23 mouse cellular contexts compared by ENCODE assay signal in the genomic region with DNA sequence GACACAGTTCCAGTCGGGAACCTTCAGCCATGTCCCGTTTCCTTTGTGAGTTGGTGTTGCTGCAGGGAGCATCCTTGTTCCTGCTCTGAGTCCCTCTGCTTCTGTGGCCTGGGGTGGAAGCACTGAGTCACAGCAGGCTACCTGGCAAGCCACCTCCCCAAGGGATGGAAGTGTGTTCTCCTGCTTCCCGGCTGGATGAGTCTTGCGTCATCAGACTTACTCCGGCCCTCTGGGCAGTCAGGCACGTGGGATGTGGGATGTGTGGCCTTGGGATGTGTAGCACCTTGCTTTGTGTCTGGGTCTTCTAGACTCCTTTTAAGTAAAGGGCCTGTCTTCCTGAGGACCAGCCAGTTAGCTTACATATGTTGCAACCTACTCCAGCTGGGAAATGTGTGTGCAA. TPM values are rescaled to one million over a fixed set of nuclear protein-coding genes. Genes with fewer than 3 reads are reported as not detected.
A peak's percentile ranks its signal among the peaks of the same experiment; 100 is the strongest.
DNase-seq lines count a peak whose midpoint lies in the region; ATAC-seq and TF ChIP-seq lines count a peak whose summit lies in the region.
"Had no signal": no experiment of that assay in that cellular context is flagged by ENCODE, and none has a peak within 500 bp of the region (broad histone marks: within the 10 kb centered on the region; RNA-seq: fewer than 3 reads in every experiment).

No protein-coding gene starts in this region.

- 0 out of 2 replicates have a peak, but pooled peaks cover 3% of the 10 kb centered on the region for H3K27me3 ChIP-seq in liver, embryonic 13.5 days
- no peaks in the 10 kb centered on the region; the same call in 1 of the 2 replicates for H3K27me3 ChIP-seq in liver, embryonic 11.5 days (replicated peaks; ENCODE audit: control insufficient read depth, insufficient read depth, low read length)
- no peaks in the 10 kb centered on the region for H3K27me3 ChIP-seq in E14TG2a.4 (ENCODE audit: insufficient read depth, low read length)
- no peaks in the 10 kb centered on the region for H3K27me3 ChIP-seq in intestine, embryonic 16.5 days (replicated peaks; ENCODE audit: control insufficient read depth, insufficient read depth, low read length)
- H3K27me3 ChIP-seq: intestine, embryonic 15.5 days; neural tube, embryonic 12.5 days had no signal

- no peak overlapping the region for H3K9ac ChIP-seq in liver, embryonic 13.5 days
- no peak overlapping the region for H3K9ac ChIP-seq in liver, embryonic 11.5 days (ENCODE audit: low read depth, low read length)
- H3K9ac ChIP-seq in intestine, embryonic 16.5 days (ENCODE audit: low read depth, low read length), result no peak overlapping the region
- H3K9ac ChIP-seq: forebrain, embryonic 12.5 days; intestine, embryonic 15.5 days; liver, embryonic 15.5 days; neural tube, embryonic 12.5 days had no signal

- no peaks in the 10 kb centered on the region for H3K9me3 ChIP-seq in liver, embryonic 13.5 days (replicated peaks)
- no peaks in the 10 kb centered on the region for H3K9me3 ChIP-seq in liver, embryonic 11.5 days (ENCODE audit: control insufficient read depth, low read length)
- H3K9me3 ChIP-seq in E14TG2a.4 (ENCODE audit: low read length), result no peaks in the 10 kb centered on the region
- H3K9me3 ChIP-seq in intestine, embryonic 16.5 days (ENCODE audit: control insufficient read depth, low read length), result no peaks in the 10 kb centered on the region
- H3K9me3 ChIP-seq: forebrain, embryonic 12.5 days; intestine, embryonic 15.5 days; liver, embryonic 15.5 days; neural tube, embryonic 12.5 days had no signal

- H3K4me2 ChIP-seq in liver, embryonic 13.5 days, result no peak overlapping the region
- H3K4me2 ChIP-seq in liver, embryonic 11.5 days, result no peak overlapping the region
- H3K4me2 ChIP-seq in intestine, embryonic 16.5 days (ENCODE audit: low read depth, low read length), result no peak overlapping the region
- H3K4me2 ChIP-seq: forebrain, embryonic 12.5 days; heart, embryonic 11.5 days; intestine, embryonic 15.5 days; liver, embryonic 15.5 days; neural tube, embryonic 12.5 days had no signal

- TF ChIP-seq CTCF in E14TG2a.4 (conservative IDR thresholded peaks at IDR 0.05; ENCODE audit: low read length), result no peak
- no peak for TF ChIP-seq CTCF in bone marrow macrophage, adult 2 months (IDR thresholded peaks at IDR 0.05; ENCODE audit: low read depth, low read length)

- H3K4me1 ChIP-seq in liver, embryonic 13.5 days (replicated peaks), result peaks cover 51% of the 10 kb centered on the region
- peaks cover 46% of the 10 kb centered on the region for H3K4me1 ChIP-seq in liver, embryonic 11.5 days (replicated peaks; ENCODE audit: control insufficient read depth, insufficient read depth, low read length)
- H3K4me1 ChIP-seq in E14TG2a.4 (replicated peaks; ENCODE audit: low read depth, low read length), result peaks cover 99% of the 10 kb centered on the region
- peaks cover 67% of the 10 kb centered on the region for H3K4me1 ChIP-seq in bone marrow macrophage, adult 2 months (ENCODE audit: control insufficient read depth, insufficient read depth, low read length)
- H3K4me1 ChIP-seq in intestine, embryonic 16.5 days (ENCODE audit: control insufficient read depth, insufficient read depth, low read length), result peaks cover 36% of the 10 kb centered on the region

- TF ChIP-seq POLR2A in bone marrow macrophage, adult 2 months (IDR thresholded peaks at IDR 0.05; ENCODE audit: borderline replicate concordance, low read depth, low read length), result no peak

- peak; percentile 38 to 47 for DNase-seq in cerebellum, postnatal 10 days
- DNase-seq in liver, embryonic 13.5 days, result no peak
- DNase-seq in liver, embryonic 11.5 days (ENCODE audit: low spot score), result no peak
- no peak for DNase-seq in urinary bladder, adult 2 months (ENCODE audit: low spot score)
- DNase-seq: adrenal gland, postnatal 10 days; cerebellum, adult 9-11 months; embryo, embryonic 11 days; gastrocnemius, postnatal 36 days; heart, postnatal 14 days; lung, postnatal 14 days had no signal

- H3K36me3 ChIP-seq in liver, embryonic 13.5 days, result no peaks in the 10 kb centered on the region
- no peaks in the 10 kb centered on the region for H3K36me3 ChIP-seq in liver, embryonic 11.5 days (ENCODE audit: control insufficient read depth, insufficient read depth, low read length)
- peaks cover 4% of the 10 kb centered on the region; the same call in 1 of the 2 replicates for H3K36me3 ChIP-seq in E14TG2a.4 (ENCODE audit: insufficient read depth, low read length)
- no peaks in the 10 kb centered on the region for H3K36me3 ChIP-seq in intestine, embryonic 16.5 days (ENCODE audit: control insufficient read depth, insufficient read depth, low read length)
- H3K36me3 ChIP-seq: forebrain, embryonic 12.5 days; intestine, embryonic 15.5 days; liver, embryonic 15.5 days; neural tube, embryonic 12.5 days had no signal

- 65% methylated on average over 6 of the region's 6 CpGs for WGBS in liver, embryonic 13.5 days (ENCODE audit: insufficient replicate concordance)
- WGBS in liver, embryonic 11.5 days, result 74% methylated on average over 6 of the region's 6 CpGs
- 81% methylated on average over 6 of the region's 6 CpGs for WGBS in intestine, embryonic 16.5 days

- no peak overlapping the region for H3K4me3 ChIP-seq in liver, embryonic 13.5 days (replicated peaks)
- H3K4me3 ChIP-seq in liver, embryonic 11.5 days (ENCODE audit: low read depth, low read length), result no peak overlapping the region
- peak overlapping the region; percentile 73 for H3K4me3 ChIP-seq in E14TG2a.4 (replicated peaks; ENCODE audit: low read length)
- H3K4me3 ChIP-seq in bone marrow macrophage, adult 2 months (ENCODE audit: insufficient read depth, low read length), result no peak overlapping the region
- H3K4me3 ChIP-seq in intestine, embryonic 16.5 days (ENCODE audit: low read length), result no peak overlapping the region
- H3K4me3 ChIP-seq: forebrain, embryonic 12.5 days; intestine, embryonic 15.5 days; layer of hippocampus, adult 2 months; left cerebral cortex, adult 2 months; liver, embryonic 15.5 days; neural tube, embryonic 12.5 days had no signal

- ATAC-seq in cerebellum, adult (ENCODE audit: insufficient number of reproducible peaks, low FRiP score, low TSS enrichment), result no peak
- no peak for ATAC-seq in liver, embryonic 13.5 days (ENCODE audit: low read depth)
- no peak for ATAC-seq in liver, embryonic 11.5 days (replicated peaks; ENCODE audit: low FRiP score)
- ATAC-seq in intestine, embryonic 16.5 days, result no peak
- ATAC-seq: intestine, embryonic 15.5 days had no signal

- H3K27ac ChIP-seq in liver, embryonic 13.5 days, result peak overlapping the region; percentile 66
- H3K27ac ChIP-seq in liver, embryonic 11.5 days (ENCODE audit: low read depth, low read length), result no peak overlapping the region; the same call in 1 of the 2 replicates
- peak overlapping the region; percentile 99 for H3K27ac ChIP-seq in bone marrow macrophage, adult 2 months (ENCODE audit: insufficient read depth, low read depth, low read length)
- H3K27ac ChIP-seq in intestine, embryonic 16.5 days (ENCODE audit: low read length), result no peak overlapping the region
- H3K27ac ChIP-seq: forebrain, embryonic 12.5 days; left cerebral cortex, adult 2 months; neural tube, embryonic 12.5 days had no signal

RNA-seq across cellular contexts. Expression of gene Tha1, which starts 6.4 kb away (rescaled TPM):
- polyA plus RNA-seq in liver, embryonic 13.5 days (2015; fragmentation: Nextera tagmentation; extraction: Ambion mirVana), result 1.4 and 1.9 TPM in 2 replicates
- polyA plus RNA-seq in liver, embryonic 11.5 days (2014; fragmentation: Nextera tagmentation; extraction: Ambion mirVana), result 1.5 and 1.7 TPM in 2 replicates
- polyA plus RNA-seq in bone marrow macrophage, adult 2 months (2012; ENCODE audit: insufficient read depth, insufficient read length, missing spikeins), result 2.8 and 4.5 TPM in 2 replicates
- polyA plus RNA-seq in intestine, embryonic 16.5 days (2015; fragmentation: Nextera tagmentation; extraction: Ambion mirVana), result 12.2 and 13.7 TPM in 2 replicates
- 13.7 and 16.3 TPM in 2 replicates for polyA plus RNA-seq in urinary bladder, adult 2 months (2012; rRNA removed)

RNA-seq across cellular contexts. Expression of gene Tmem235, which starts 19.1 kb away (rescaled TPM):
- not detected in 2 replicates for polyA plus RNA-seq in liver, embryonic 13.5 days (2015; fragmentation: Nextera tagmentation; extraction: Ambion mirVana)
- polyA plus RNA-seq in liver, embryonic 11.5 days (2014; fragmentation: Nextera tagmentation; extraction: Ambion mirVana), result not detected in 2 replicates
- not detected in 2 replicates for polyA plus RNA-seq in bone marrow macrophage, adult 2 months (2012; ENCODE audit: insufficient read depth, insufficient read length, missing spikeins)
- 0.07 TPM in 1 of 2 replicates, not detected in the other for polyA plus RNA-seq in intestine, embryonic 16.5 days (2015; fragmentation: Nextera tagmentation; extraction: Ambion mirVana)
- not detected in 2 replicates for polyA plus RNA-seq in urinary bladder, adult 2 months (2012; rRNA removed)
- polyA plus RNA-seq: forebrain, embryonic 12.5 days; heart, embryonic 11.5 days; intestine, embryonic 15.5 days; kidney, embryonic 16.5 days; limb, embryonic 11.5 days; liver, embryonic 15.5 days; neural tube, embryonic 12.5 days had no signal

RNA-seq across cellular contexts. Expression of gene Birc5, which starts 30.6 kb away (rescaled TPM):
- polyA plus RNA-seq in liver, embryonic 13.5 days (2015; fragmentation: Nextera tagmentation; extraction: Ambion mirVana), result 407 and 437 TPM in 2 replicates
- 430 and 440 TPM in 2 replicates for polyA plus RNA-seq in liver, embryonic 11.5 days (2014; fragmentation: Nextera tagmentation; extraction: Ambion mirVana)
- polyA plus RNA-seq in bone marrow macrophage, adult 2 months (2012; ENCODE audit: insufficient read depth, insufficient read length, missing spikeins), result 97.3 and 103 TPM in 2 replicates
- polyA plus RNA-seq in intestine, embryonic 16.5 days (2015; fragmentation: Nextera tagmentation; extraction: Ambion mirVana), result 259 and 306 TPM in 2 replicates
- polyA plus RNA-seq in urinary bladder, adult 2 months (2012; rRNA removed), result 3.3 and 4.3 TPM in 2 replicates

RNA-seq across cellular contexts. Expression of gene Tk1, which starts 53.8 kb away (rescaled TPM):
- 150 TPM in 2 replicates for polyA plus RNA-seq in liver, embryonic 13.5 days (2015; fragmentation: Nextera tagmentation; extraction: Ambion mirVana)
- polyA plus RNA-seq in liver, embryonic 11.5 days (2014; fragmentation: Nextera tagmentation; extraction: Ambion mirVana), result 185 and 192 TPM in 2 replicates
- 56.8 and 70.1 TPM in 2 replicates for polyA plus RNA-seq in bone marrow macrophage, adult 2 months (2012; ENCODE audit: insufficient read depth, insufficient read length, missing spikeins)
- polyA plus RNA-seq in intestine, embryonic 16.5 days (2015; fragmentation: Nextera tagmentation; extraction: Ambion mirVana), result 119 and 147 TPM in 2 replicates
- polyA plus RNA-seq in urinary bladder, adult 2 months (2012; rRNA removed), result 6.5 and 8.8 TPM in 2 replicates

RNA-seq across cellular contexts. Expression of gene Afmid, which starts 54.0 kb away (rescaled TPM):
- polyA plus RNA-seq in liver, embryonic 13.5 days (2015; fragmentation: Nextera tagmentation; extraction: Ambion mirVana), result 7.8 and 8.8 TPM in 2 replicates
- 8.4 and 11.1 TPM in 2 replicates for polyA plus RNA-seq in liver, embryonic 11.5 days (2014; fragmentation: Nextera tagmentation; extraction: Ambion mirVana)
- polyA plus RNA-seq in bone marrow macrophage, adult 2 months (2012; ENCODE audit: insufficient read depth, insufficient read length, missing spikeins), result 3.5 and 9.9 TPM in 2 replicates
- polyA plus RNA-seq in intestine, embryonic 16.5 days (2015; fragmentation: Nextera tagmentation; extraction: Ambion mirVana), result 9.6 and 10.7 TPM in 2 replicates
- polyA plus RNA-seq in urinary bladder, adult 2 months (2012; rRNA removed), result 11.8 and 13.1 TPM in 2 replicates

Comparison
In these comparisons a context has a peak if more than half of its experiments do, and no peak if none do; other contexts are left out.
1. H3K27ac ChIP-seq: peak in liver, embryonic 13.5 days (single experiment) and bone marrow macrophage, adult 2 months (single experiment); none in liver, embryonic 11.5 days (single experiment) and intestine, embryonic 16.5 days (single experiment).
2. DNase-seq: peak in cerebellum, postnatal 10 days (2 of 2); none in liver, embryonic 13.5 days (single experiment), liver, embryonic 11.5 days (single experiment) and urinary bladder, adult 2 months (single experiment).
3. RNA of gene Birc5, which starts 30.6 kb away (polyA plus RNA-seq): 430 to 440 TPM in liver, embryonic 11.5 days, 407 to 437 TPM in liver, embryonic 13.5 days, 259 to 306 TPM in intestine, embryonic 16.5 days and 97.3 to 103 TPM in bone marrow macrophage, adult 2 months; 3.3 to 4.3 TPM in urinary bladder, adult 2 months; every median in the first group is over 10 times any median in the second.